Comparison of ENCODE assay signal across 8 mouse cellular contexts in the genomic region with DNA sequence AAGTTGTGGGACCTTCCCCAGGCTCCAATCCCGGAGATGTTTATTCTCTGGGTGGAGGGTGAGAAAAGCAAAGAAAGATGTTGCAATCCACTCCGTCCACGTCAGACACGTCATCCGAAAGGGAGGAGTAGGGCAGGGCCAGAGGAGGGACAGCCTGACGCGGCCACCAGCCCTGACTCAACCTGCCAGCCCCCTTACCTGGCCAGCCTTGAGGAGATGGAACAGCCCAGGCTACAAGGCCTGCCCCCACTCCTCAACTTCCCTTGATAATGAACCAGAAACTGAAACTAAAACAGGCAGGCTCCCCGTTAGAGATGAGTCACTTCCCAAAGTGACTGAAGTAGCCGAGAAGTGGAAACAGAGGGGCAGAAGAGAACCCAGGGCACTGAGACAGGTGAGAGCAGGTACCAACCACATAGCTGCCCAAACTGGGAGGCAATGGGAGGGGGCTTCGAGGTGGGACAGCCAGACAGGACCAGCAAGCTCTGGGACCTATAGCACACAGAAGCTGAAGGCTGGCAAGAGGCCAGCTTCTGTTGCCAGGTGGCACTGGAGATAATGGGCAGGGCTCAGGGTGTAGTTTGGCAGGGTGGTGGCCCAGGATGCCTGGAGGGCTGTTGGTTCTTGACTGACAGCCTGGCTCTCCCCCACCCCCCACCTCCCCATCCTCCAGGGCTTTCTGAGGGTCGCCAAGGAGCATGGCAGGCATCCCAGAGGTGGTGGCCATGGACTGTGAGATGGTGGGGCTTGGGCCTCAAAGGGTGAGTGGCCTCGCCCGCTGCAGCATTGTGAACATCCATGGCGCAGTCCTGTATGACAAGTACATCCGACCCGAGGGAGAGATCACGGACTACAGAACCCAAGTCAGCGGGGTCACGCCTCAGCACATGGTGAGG. TPM values are rescaled to one million over a fixed set of nuclear protein-coding genes. Genes with fewer than 3 reads are reported as not detected.
DNase-seq lines count a peak whose midpoint lies in the region; ATAC-seq and TF ChIP-seq lines count a peak whose summit lies in the region.

No protein-coding gene starts in this region.

- H3K36me3 ChIP-seq in hindbrain, embryonic 12.5 days, result 0 out of 2 replicates have a peak, but pooled peaks cover 4% of the 10 kb centered on the region
- no peaks in the 10 kb centered on the region for H3K36me3 ChIP-seq in hindbrain, embryonic 11.5 days (ENCODE audit: control insufficient read depth, insufficient read depth, low read length)
- no peaks in the 10 kb centered on the region for H3K36me3 ChIP-seq in heart, adult 2 months (ENCODE audit: control insufficient read depth, insufficient read depth, low read length)
- H3K36me3 ChIP-seq in liver, adult 2 months (ENCODE audit: control insufficient read depth, insufficient read depth, low read length), result no peaks in the 10 kb centered on the region
- no peaks in the 10 kb centered on the region for H3K36me3 ChIP-seq in midbrain, embryonic 11.5 days (ENCODE audit: control insufficient read depth, insufficient read depth, low read length)

- POLR2A ChIA-PET in Patski (lab: Charles Lee), result no interaction called here

- CTCF ChIA-PET in Patski (lab: Charles Lee), result interaction anchor here (1.2 to 3.1 kb wide), 2 partner anchors 8 to 10 kb away, joined by 4 to 12 read pairs; no protein-coding TSS in a partner anchor

- peak; percentile 67; the same call in 1 of the 2 replicates for TF ChIP-seq POLR2A in heart, adult 2 months (IDR thresholded peaks at IDR 0.05; ENCODE audit: insufficient read depth, low read depth, low read length)
- 0 out of 2 replicates have a peak, but pooled peaks have one; percentile 21 for TF ChIP-seq POLR2A in liver, adult 2 months (IDR thresholded peaks at IDR 0.05; ENCODE audit: extremely low read depth, insufficient read depth, low read length)
- TF ChIP-seq POLR2A in olfactory bulb, adult 2 months (IDR thresholded peaks at IDR 0.05; ENCODE audit: insufficient read depth, low read depth, low read length), result no peak

- no peak overlapping the region for H3K27ac ChIP-seq in hindbrain, embryonic 12.5 days
- H3K27ac ChIP-seq in hindbrain, embryonic 11.5 days (ENCODE audit: low read depth, low read length), result no peak overlapping the region
- peak overlapping the region; percentile 67 for H3K27ac ChIP-seq in heart, adult 2 months
- peak overlapping the region; percentile 33 for H3K27ac ChIP-seq in liver, adult 2 months (replicated peaks; ENCODE audit: insufficient read depth, low read depth, low read length)
- H3K27ac ChIP-seq in olfactory bulb, adult 2 months (ENCODE audit: insufficient read depth, low read depth, low read length), result no peak overlapping the region
- H3K27ac ChIP-seq in midbrain, embryonic 11.5 days (ENCODE audit: low read depth, low read length), result no peak overlapping the region

- intact Hi-C loops in heart, adult 2 months (cut with DNase I), result no loop called here

- no peaks in the 10 kb centered on the region for H3K27me3 ChIP-seq in hindbrain, embryonic 12.5 days
- no peaks in the 10 kb centered on the region for H3K27me3 ChIP-seq in hindbrain, embryonic 11.5 days (ENCODE audit: control insufficient read depth, insufficient read depth, low read length)
- H3K27me3 ChIP-seq in Patski, result no peaks in the 10 kb centered on the region
- no peaks in the 10 kb centered on the region for H3K27me3 ChIP-seq in heart, adult 2 months (ENCODE audit: control insufficient read depth, insufficient read depth, low read length)
- H3K27me3 ChIP-seq in liver, adult 2 months (ENCODE audit: control insufficient read depth, insufficient read depth, low read length), result no peaks in the 10 kb centered on the region
- H3K27me3 ChIP-seq in midbrain, embryonic 11.5 days (ENCODE audit: control insufficient read depth, insufficient read depth, low read length), result no peaks in the 10 kb centered on the region

- H3K9me3 ChIP-seq in hindbrain, embryonic 12.5 days (replicated peaks), result no peaks in the 10 kb centered on the region
- no peaks in the 10 kb centered on the region for H3K9me3 ChIP-seq in hindbrain, embryonic 11.5 days (ENCODE audit: control insufficient read depth, low read length)
- no peaks in the 10 kb centered on the region for H3K9me3 ChIP-seq in midbrain, embryonic 11.5 days (ENCODE audit: control insufficient read depth, low read length)

- no peak overlapping the region for H3K4me3 ChIP-seq in hindbrain, embryonic 12.5 days
- H3K4me3 ChIP-seq in hindbrain, embryonic 11.5 days (ENCODE audit: low read depth, low read length), result no peak overlapping the region
- H3K4me3 ChIP-seq in heart, adult 2 months, result peak overlapping the region; percentile 45
- peak overlapping the region; percentile 56 for H3K4me3 ChIP-seq in liver, adult 2 months (ENCODE audit: insufficient read depth, low read depth, low read length)
- peak overlapping the region; percentile 27 for H3K4me3 ChIP-seq in olfactory bulb, adult 2 months (ENCODE audit: insufficient read depth, low read depth, low read length)
- no peak overlapping the region for H3K4me3 ChIP-seq in midbrain, embryonic 11.5 days (ENCODE audit: low read depth, low read length)

- H3K4me2 ChIP-seq in hindbrain, embryonic 12.5 days (replicated peaks), result no peak overlapping the region
- H3K4me2 ChIP-seq in hindbrain, embryonic 11.5 days (replicated peaks; ENCODE audit: low read depth, low read length), result no peak overlapping the region
- no peak overlapping the region for H3K4me2 ChIP-seq in midbrain, embryonic 11.5 days

- DNase-seq in hindbrain, embryonic 11.5 days (ENCODE audit: low spot score), result no peak
- DNase-seq in Patski (ENCODE audit: low read depth, low spot score), result no peak
- peak; percentile 82 to 83 for DNase-seq in heart, adult 2 months
- peak; percentile 86 for DNase-seq in liver, adult 2 months (ENCODE audit: extremely low read depth, low read depth, low spot score)
- no peak for DNase-seq in right cerebral cortex, postnatal 14 days
- DNase-seq in midbrain, embryonic 11.5 days (ENCODE audit: low spot score, missing footprints), result no peak

- no peaks in the 10 kb centered on the region for H3K79me2 ChIP-seq in heart, adult 2 months (replicated peaks; ENCODE audit: control insufficient read depth, insufficient read depth, low read length)
- no peaks in the 10 kb centered on the region for H3K79me2 ChIP-seq in liver, adult 2 months (ENCODE audit: control insufficient read depth, insufficient read depth, low read length)

- peaks cover 15% of the 10 kb centered on the region for H3K4me1 ChIP-seq in hindbrain, embryonic 12.5 days
- peaks cover 5% of the 10 kb centered on the region for H3K4me1 ChIP-seq in hindbrain, embryonic 11.5 days (replicated peaks; ENCODE audit: control insufficient read depth, insufficient read depth, low read length)
- H3K4me1 ChIP-seq in heart, adult 2 months (ENCODE audit: control insufficient read depth, insufficient read depth, low read length), result peaks cover 8% of the 10 kb centered on the region
- peaks cover 2% of the 10 kb centered on the region; the same call in 1 of the 2 replicates for H3K4me1 ChIP-seq in liver, adult 2 months (ENCODE audit: control insufficient read depth, insufficient read depth, low read length)
- peaks cover 18% of the 10 kb centered on the region for H3K4me1 ChIP-seq in olfactory bulb, adult 2 months (ENCODE audit: control insufficient read depth, insufficient read depth, low read length)
- peaks cover 12% of the 10 kb centered on the region for H3K4me1 ChIP-seq in midbrain, embryonic 11.5 days (ENCODE audit: control insufficient read depth, insufficient read depth, low read length)

- no peak for TF ChIP-seq CTCF in Patski (IDR thresholded peaks at IDR 0.05)
- no peak for TF ChIP-seq CTCF in heart, adult 2 months (IDR thresholded peaks at IDR 0.05)
- no peak for TF ChIP-seq CTCF in liver, adult 2 months (IDR thresholded peaks at IDR 0.05; ENCODE audit: low read depth, low read length)
- no peak for TF ChIP-seq CTCF in olfactory bulb, adult 2 months (IDR thresholded peaks at IDR 0.05; ENCODE audit: insufficient read depth, low read depth, low read length)

- no peak overlapping the region for H3K9ac ChIP-seq in hindbrain, embryonic 12.5 days
- H3K9ac ChIP-seq in hindbrain, embryonic 11.5 days (ENCODE audit: low read depth, low read length), result no peak overlapping the region
- peak overlapping the region; percentile 57 for H3K9ac ChIP-seq in heart, adult 2 months (ENCODE audit: low read depth, low read length)
- peak overlapping the region; percentile 41 for H3K9ac ChIP-seq in liver, adult 2 months (ENCODE audit: low read depth, low read length)
- no peak overlapping the region for H3K9ac ChIP-seq in midbrain, embryonic 11.5 days (ENCODE audit: low read length)

- TF ChIP-seq EP300 in heart, adult 2 months (IDR thresholded peaks at IDR 0.05; ENCODE audit: insufficient read depth, low read depth, low read length), result no peak

- 80% methylated on average over 19 of the region's 19 CpGs for WGBS in hindbrain, embryonic 12.5 days
- WGBS in hindbrain, embryonic 11.5 days, result 78% methylated on average over 19 of the region's 19 CpGs
- 58% methylated on average over 19 of the region's 19 CpGs for WGBS in heart, adult 2 months
- WGBS in liver, adult 2 months, result 44% methylated on average over 19 of the region's 19 CpGs
- WGBS in olfactory bulb, adult 2 months, result 79% methylated on average over 19 of the region's 19 CpGs
- WGBS in midbrain, embryonic 11.5 days, result 83% methylated on average over 19 of the region's 19 CpGs

- in situ Hi-C loops in Patski (cut with MboI; ENCODE audit: low pct_unique_long_range_greater_than_20kb), result loop anchor here (10.0 kb wide), 2 partner anchors 431 to 551 kb away; a partner anchor contains a TSS

- 0 out of 2 replicates have a peak, but pooled peaks have one; percentile 7 for ATAC-seq in hindbrain, embryonic 12.5 days (ENCODE audit: low FRiP score)
- ATAC-seq in hindbrain, embryonic 11.5 days (ENCODE audit: low FRiP score), result no peak
- peak; percentile 44 for ATAC-seq in Patski
- no peak for ATAC-seq in midbrain, embryonic 11.5 days (ENCODE audit: low FRiP score)

RNA-seq across cellular contexts. Expression of a gene that starts 0.7 kb away (rescaled TPM):
- polyA plus RNA-seq in hindbrain, embryonic 12.5 days (2016; fragmentation: Nextera tagmentation; extraction: Ambion mirVana), result 0.40 and 0.86 TPM in 2 replicates
- polyA plus RNA-seq in hindbrain, embryonic 11.5 days (2014; fragmentation: Nextera tagmentation; extraction: Ambion mirVana), result 0.14 and 0.56 TPM in 2 replicates
- polyA plus RNA-seq in Patski (2021), result 29.8 TPM
- 10 to 100 TPM in 1 of 2 experiments, 1 to 10 TPM in 1; 6.2 to 30.3 TPM for total RNA-seq in heart, adult 2 months (2021)
- polyA plus RNA-seq in heart, adult 2 months (2012; rRNA removed), result 15.3 and 88.6 TPM in 2 replicates
- total RNA-seq in liver, adult 2 months (2014; rRNA removed), result 2.6 and 2.8 TPM in 2 replicates
- 5.7 and 7.7 TPM in 2 replicates for polyA plus RNA-seq in liver, adult 2 months (2012; rRNA removed)
- not detected in 2 replicates for polyA plus RNA-seq in olfactory bulb, adult 2 months (2012; ENCODE audit: insufficient read depth, insufficient read length, low replicate concordance, missing spikeins)
- polyA plus RNA-seq in midbrain, embryonic 11.5 days (2014; fragmentation: Nextera tagmentation; extraction: Ambion mirVana), result 0.57 and 0.78 TPM in 2 replicates

RNA-seq across cellular contexts. Expression of a gene that starts 18.2 kb away (rescaled TPM):
- 44.3 and 44.6 TPM in 2 replicates for polyA plus RNA-seq in hindbrain, embryonic 12.5 days (2016; fragmentation: Nextera tagmentation; extraction: Ambion mirVana)
- 37.4 and 43.7 TPM in 2 replicates for polyA plus RNA-seq in hindbrain, embryonic 11.5 days (2014; fragmentation: Nextera tagmentation; extraction: Ambion mirVana)
- 39.3 TPM for polyA plus RNA-seq in Patski (2021)
- total RNA-seq in heart, adult 2 months (2021), result 10 to 100 TPM; 33.9 to 39.0 TPM
- 23.5 and 31.2 TPM in 2 replicates for polyA plus RNA-seq in heart, adult 2 months (2012; rRNA removed)
- total RNA-seq in liver, adult 2 months (2014; rRNA removed), result 6.5 and 8.1 TPM in 2 replicates
- 22.8 and 25.3 TPM in 2 replicates for polyA plus RNA-seq in liver, adult 2 months (2012; rRNA removed)
- not detected in 2 replicates for polyA plus RNA-seq in olfactory bulb, adult 2 months (2012; ENCODE audit: insufficient read depth, insufficient read length, low replicate concordance, missing spikeins)
- polyA plus RNA-seq in midbrain, embryonic 11.5 days (2014; fragmentation: Nextera tagmentation; extraction: Ambion mirVana), result 42.2 and 48.9 TPM in 2 replicates

Comparison
In these comparisons a context has a peak if more than half of its experiments do, and no peak if none do; other contexts are left out.
1. ATAC-seq: peak in hindbrain, embryonic 12.5 days (single experiment) and Patski (single experiment); none in hindbrain, embryonic 11.5 days (single experiment) and midbrain, embryonic 11.5 days (single experiment).
2. H3K27ac ChIP-seq: peak in heart, adult 2 months (single experiment) and liver, adult 2 months (single experiment); none in hindbrain, embryonic 12.5 days (single experiment), hindbrain, embryonic 11.5 days (single experiment), olfactory bulb, adult 2 months (single experiment) and midbrain, embryonic 11.5 days (single experiment).
3. H3K4me3 ChIP-seq: peak in heart, adult 2 months (single experiment), liver, adult 2 months (single experiment) and olfactory bulb, adult 2 months (single experiment); none in hindbrain, embryonic 12.5 days (single experiment), hindbrain, embryonic 11.5 days (single experiment) and midbrain, embryonic 11.5 days (single experiment).
4. H3K9ac ChIP-seq: peak in heart, adult 2 months (single experiment) and liver, adult 2 months (single experiment); none in hindbrain, embryonic 12.5 days (single experiment), hindbrain, embryonic 11.5 days (single experiment) and midbrain, embryonic 11.5 days (single experiment).
5. DNase-seq: peak in heart, adult 2 months (2 of 2) and liver, adult 2 months (single experiment); none in hindbrain, embryonic 11.5 days (single experiment), Patski (single experiment), right cerebral cortex, postnatal 14 days (single experiment) and midbrain, embryonic 11.5 days (single experiment).